Mouse (Mus musculus) heart, embryonic 15.5 days (tissue): ENCODE data around the gene Enthd1. TPM values are rescaled to one million over a fixed set of nuclear protein-coding genes. Genes with fewer than 3 reads are reported as not detected.

Experiments
- ATAC-seq: fragments of 200-750 bp; cut with Nextera tagmentation; replicated peaks from 2 replicates; pipeline ENCODE4 v1.8.0; 2017; ENCODE audit warnings: low read depth, moderate TSS enrichment; ENCODE audit not compliant: insufficient number of reproducible peaks, insufficient read depth, low FRiP score
- H3K27ac ChIP-seq: fragments of 300-500 bp; sonication (generic); 2 replicates; pipeline ENCODE4 v1.5.1; 2015; ENCODE audit warnings: mild to moderate bottlenecking, inconsistent platforms
- H3K27me3 ChIP-seq: fragments of 300-500 bp; sonication (generic); 2 replicates; pipeline ENCODE4 v1.6.1; 2015; ENCODE audit warnings: inconsistent platforms
- H3K36me3 ChIP-seq: fragments of 300-500 bp; sonication (generic); 2 replicates; pipeline ENCODE4 v1.6.1; 2015; ENCODE audit warnings: mild to moderate bottlenecking, inconsistent platforms
- H3K4me1 ChIP-seq: fragments of 300-500 bp; sonication (generic); replicated peaks from 2 replicates; pipeline ENCODE4 v1.6.1; 2015; ENCODE audit warnings: inconsistent platforms
- H3K4me2 ChIP-seq: fragments of 300-500 bp; sonication (generic); 2 replicates; pipeline ENCODE4 v1.6.1; 2015; ENCODE audit warnings: inconsistent platforms, mild to moderate bottlenecking, moderate library complexity
- H3K4me3 ChIP-seq: fragments of 300-500 bp; sonication (generic); 2 replicates; pipeline ENCODE4 v1.5.1; 2015; ENCODE audit warnings: mild to moderate bottlenecking, inconsistent platforms
- H3K9ac ChIP-seq: fragments of 300-500 bp; sonication (generic); 2 replicates; pipeline ENCODE4 v1.6.1; 2015; ENCODE audit warnings: mild to moderate bottlenecking, inconsistent platforms
- H3K9me3 ChIP-seq: fragments of 300-500 bp; sonication (generic); replicated peaks from 2 replicates; pipeline ENCODE4 v1.6.1; 2016; ENCODE audit warnings: inconsistent platforms
- WGBS: fragments of 180-500 bp; shearing (Covaris S2); methylation state at CpG from one replicate; pipeline ENCODE4 v1.1.7; 2015; ENCODE audit warnings: mixed read lengths; 5-methylcytosine and 5-hydroxymethylcytosine counted together
- polyA plus RNA-seq: library from polyadenylated mRNA; unstranded; fragments of >200 nt; fragmentation: Nextera tagmentation; extraction: Ambion mirVana; gene quantifications from 2 replicates; pipeline ENCODE4 v1.2.1, GENCODE M21; 2015

Enthd1 gene
- polyA plus RNA-seq, 1 experiment from 2014 or later = not detected

GRCm38 (mm10) chr15:80467876-80468275 lies 97.1 kb downstream of the Enthd1 start:
- Histone ChIP-seq H3K4me2 (no peak overlapping the region), H3K27me3 (peaks cover 21% of the 10 kb centered on the region), H3K9me3 (no peaks in the 10 kb centered on the region), H3K9ac (no peak overlapping the region), H3K36me3 (no peaks in the 10 kb centered on the region), H3K27ac (no peak overlapping the region), H3K4me1 (no peaks in the 10 kb centered on the region), H3K4me3 (no peak overlapping the region)
- whole genome bisulfite sequencing = 75% methylated on average over 4 of the region's 4 CpGs
- ATAC-seq = no peak

DNA sequence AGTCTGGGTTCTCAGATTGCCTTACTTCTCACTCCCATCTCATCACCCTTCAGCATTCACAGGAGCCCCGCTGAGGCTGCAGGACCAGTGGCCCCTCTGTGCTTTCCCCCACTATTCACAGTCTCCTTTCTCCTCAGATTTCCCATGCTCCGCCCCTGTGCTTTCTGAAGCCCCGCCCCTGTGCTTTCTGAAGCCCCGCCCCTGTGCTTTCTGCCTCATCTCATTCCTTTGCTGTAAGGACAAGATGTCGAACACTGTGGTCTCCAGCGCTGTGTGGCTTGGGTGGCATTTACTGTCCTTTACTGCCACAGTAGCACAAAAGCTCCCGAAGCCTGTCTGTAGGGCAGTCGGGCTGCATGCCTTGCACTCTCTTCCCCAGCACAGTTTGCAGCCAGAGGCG lies 102.8 kb downstream of the Enthd1 start:
- ATAC-seq = no peak; the same call in 1 of the 2 replicates
- Histone ChIP-seq H3K27me3 (peaks cover 36% of the 10 kb centered on the region), H3K9ac (no peak overlapping the region), H3K27ac (no peak overlapping the region), H3K9me3 (no peaks in the 10 kb centered on the region), H3K36me3 (no peaks in the 10 kb centered on the region), H3K4me3 (0 out of 2 replicates have a peak overlapping the region, but pooled peaks have one; percentile 18), H3K4me1 (peaks cover 16% of the 10 kb centered on the region), H3K4me2 (peak overlapping the region; percentile 55)
- 4% methylated on average over 9 of the region's 9 CpGs for WGBS

DNA sequence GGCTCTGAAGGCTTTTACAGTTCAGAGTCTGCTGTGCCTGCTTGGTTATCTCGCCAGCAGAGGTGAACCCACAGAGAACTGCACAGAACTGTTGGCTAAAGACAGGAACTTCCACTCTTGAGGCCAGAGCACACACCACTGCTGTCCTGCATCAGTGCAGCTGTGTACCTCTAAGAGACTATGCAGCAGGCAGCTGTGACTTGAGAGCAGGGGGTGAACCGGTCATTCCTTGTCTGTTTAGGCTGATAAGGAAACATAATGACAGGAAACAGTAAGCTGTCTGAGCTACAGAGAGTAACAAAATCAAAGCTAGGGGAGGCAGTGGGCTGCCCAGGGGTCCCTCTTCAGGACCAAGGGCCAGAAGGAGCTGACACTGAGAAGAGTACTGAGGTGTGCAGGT lies 103.5 kb downstream of the Enthd1 start:
- Histone ChIP-seq H3K4me1 (peaks cover 16% of the 10 kb centered on the region), H3K4me2 (peak overlapping the region; percentile 55), H3K27me3 (peaks cover 38% of the 10 kb centered on the region), H3K36me3 (no peaks in the 10 kb centered on the region), H3K9ac (no peak overlapping the region), H3K9me3 (no peaks in the 10 kb centered on the region), H3K27ac (no peak overlapping the region), H3K4me3 (no peak overlapping the region)
- peak; percentile 56; the same call in 1 of the 2 replicates for ATAC-seq
- WGBS = 11% methylated on average over 2 of the region's 2 CpGs

GRCm38 (mm10) chr15:80460011-80460410 lies 104.9 kb downstream of the Enthd1 start:
- H3K27me3 ChIP-seq = peaks cover 38% of the 10 kb centered on the region
- H3K4me2 ChIP-seq = no peak overlapping the region
- ATAC-seq = no peak
- no peak overlapping the region for H3K9ac ChIP-seq
- H3K36me3 ChIP-seq = no peaks in the 10 kb centered on the region
- no peaks in the 10 kb centered on the region for H3K9me3 ChIP-seq
- WGBS = 62% methylated on average over 9 of the region's 9 CpGs
- H3K27ac ChIP-seq = no peak overlapping the region
- no peak overlapping the region for H3K4me3 ChIP-seq
- peaks cover 16% of the 10 kb centered on the region for H3K4me1 ChIP-seq

GRCm38 (mm10) chr15:80457984-80458383 lies 107.0 kb downstream of the Enthd1 start:
- WGBS = 79% methylated on average over 3 of the region's 3 CpGs
- no peak overlapping the region for H3K9ac ChIP-seq
- peaks cover 16% of the 10 kb centered on the region for H3K4me1 ChIP-seq
- H3K9me3 ChIP-seq = no peaks in the 10 kb centered on the region
- ATAC-seq = no peak
- H3K4me3 ChIP-seq = no peak overlapping the region
- no peak overlapping the region for H3K4me2 ChIP-seq
- no peak overlapping the region for H3K27ac ChIP-seq
- H3K27me3 ChIP-seq = peaks cover 19% of the 10 kb centered on the region
- H3K36me3 ChIP-seq = no peaks in the 10 kb centered on the region

GRCm38 (mm10) chr15:80454486-80454885 lies 110.5 kb downstream of the Enthd1 start:
- Histone ChIP-seq H3K4me2 (no peak overlapping the region), H3K9ac (no peak overlapping the region), H3K4me3 (no peak overlapping the region), H3K27ac (no peak overlapping the region), H3K27me3 (peaks cover 9% of the 10 kb centered on the region), H3K4me1 (no peaks in the 10 kb centered on the region), H3K9me3 (no peaks in the 10 kb centered on the region), H3K36me3 (no peaks in the 10 kb centered on the region)
- no peak for ATAC-seq
- 71% methylated on average over 6 of the region's 6 CpGs for WGBS

DNA sequence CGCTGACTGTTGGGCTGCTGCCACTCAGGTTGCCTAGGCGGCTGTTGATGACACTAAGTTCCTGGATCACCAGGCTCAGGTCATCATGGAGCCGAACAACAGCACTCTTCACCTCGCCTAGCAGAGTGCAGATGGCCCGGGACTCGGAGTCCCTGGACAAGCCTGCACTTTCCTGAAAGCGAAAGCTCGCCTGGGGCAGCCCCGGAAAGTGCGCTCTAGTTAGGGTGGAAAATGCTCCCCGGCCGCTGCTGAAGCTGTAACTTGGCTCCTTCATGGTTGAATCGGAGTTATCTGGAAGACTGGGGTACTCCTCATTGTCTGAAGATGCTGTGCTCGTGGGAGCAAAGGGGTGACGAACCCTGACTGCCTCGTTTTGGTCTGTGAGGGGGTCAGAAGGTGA lies 112.5 kb downstream of the Enthd1 start:
- Histone ChIP-seq H3K27me3 (peaks cover 9% of the 10 kb centered on the region), H3K4me2 (peak overlapping the region; percentile 30), H3K27ac (no peak overlapping the region), H3K4me3 (peak overlapping the region; percentile 17; the same call in 1 of the 2 replicates), H3K9ac (no peak overlapping the region), H3K4me1 (no peaks in the 10 kb centered on the region), H3K9me3 (no peaks in the 10 kb centered on the region), H3K36me3 (no peaks in the 10 kb centered on the region)
- ATAC-seq = no peak
- WGBS = 32% methylated on average over 16 of the region's 16 CpGs

DNA sequence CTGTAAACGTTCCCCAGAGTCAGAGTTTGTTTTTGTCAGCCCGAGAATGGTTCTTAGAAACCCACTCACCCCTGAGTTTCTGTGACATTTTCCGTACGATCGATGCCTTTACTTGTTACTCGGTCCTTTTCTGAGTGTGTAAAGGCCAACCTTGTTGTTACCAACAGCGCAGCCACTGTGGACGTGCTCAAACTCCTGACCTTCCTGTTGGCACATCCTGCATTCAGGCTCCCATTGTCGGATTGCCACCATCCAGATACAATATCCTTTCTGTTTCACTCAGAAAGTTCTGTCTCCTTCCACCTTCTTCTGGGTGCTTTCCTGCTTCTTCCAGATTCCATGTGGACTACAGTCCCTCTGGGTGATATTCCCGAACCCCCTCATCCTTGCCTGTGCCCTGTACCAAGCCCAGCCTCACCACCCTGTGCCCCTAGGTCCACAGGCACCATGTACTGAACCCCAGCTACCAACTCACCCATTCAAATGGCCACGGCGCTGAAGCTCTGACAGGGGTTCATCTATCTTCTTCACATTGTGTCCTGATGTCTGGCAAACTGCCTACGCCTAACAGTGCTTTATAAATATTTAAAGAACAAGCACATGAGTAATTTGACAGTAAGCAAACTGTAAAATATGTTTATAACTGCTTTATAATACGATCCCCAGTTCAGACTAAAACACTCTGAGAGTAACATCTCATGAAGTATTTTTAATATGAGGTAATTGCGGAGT lies 118.8 kb downstream of the Enthd1 start:
- no peak overlapping the region for H3K4me2 ChIP-seq
- no peak for ATAC-seq
- no peak overlapping the region for H3K4me3 ChIP-seq
- H3K9ac ChIP-seq = no peak overlapping the region
- no peaks in the 10 kb centered on the region for H3K9me3 ChIP-seq
- H3K4me1 ChIP-seq = no peaks in the 10 kb centered on the region
- WGBS = 74% methylated on average over 15 of the region's 15 CpGs
- H3K27me3 ChIP-seq = peaks cover 4% of the 10 kb centered on the region
- H3K27ac ChIP-seq = no peak overlapping the region
- H3K36me3 ChIP-seq = no peaks in the 10 kb centered on the region

- no peak overlapping the region for H3K4me2 ChIP-seq
- 0 out of 2 replicates have a peak, but pooled peaks cover 4% of the 10 kb centered on the region for H3K4me1 ChIP-seq
- no peak overlapping the region for H3K9ac ChIP-seq
- no peak overlapping the region for H3K4me3 ChIP-seq
- peaks cover 19% of the 10 kb centered on the region for H3K27me3 ChIP-seq
- 28% methylated on average over 6 of the region's 6 CpGs for WGBS
- no peak for ATAC-seq
- no peaks in the 10 kb centered on the region for H3K36me3 ChIP-seq
- H3K27ac ChIP-seq = no peak overlapping the region
- no peaks in the 10 kb centered on the region for H3K9me3 ChIP-seq
These were observed 124.8 kb downstream of the Enthd1 start for GRCm38 (mm10) chr15:80440195-80440594.

- H3K4me2 ChIP-seq = no peak overlapping the region
- H3K4me1 ChIP-seq = 0 out of 2 replicates have a peak, but pooled peaks cover 4% of the 10 kb centered on the region
- no peak for ATAC-seq
- 60% methylated on average over 9 of the region's 9 CpGs for WGBS
- H3K36me3 ChIP-seq = no peaks in the 10 kb centered on the region
- no peak overlapping the region for H3K27ac ChIP-seq
- H3K9ac ChIP-seq = no peak overlapping the region
- no peak overlapping the region for H3K4me3 ChIP-seq
- peaks cover 20% of the 10 kb centered on the region for H3K27me3 ChIP-seq
- H3K9me3 ChIP-seq = no peaks in the 10 kb centered on the region
These were observed 126.5 kb downstream of the Enthd1 start for GRCm38 (mm10) chr15:80438423-80438822.

DNA sequence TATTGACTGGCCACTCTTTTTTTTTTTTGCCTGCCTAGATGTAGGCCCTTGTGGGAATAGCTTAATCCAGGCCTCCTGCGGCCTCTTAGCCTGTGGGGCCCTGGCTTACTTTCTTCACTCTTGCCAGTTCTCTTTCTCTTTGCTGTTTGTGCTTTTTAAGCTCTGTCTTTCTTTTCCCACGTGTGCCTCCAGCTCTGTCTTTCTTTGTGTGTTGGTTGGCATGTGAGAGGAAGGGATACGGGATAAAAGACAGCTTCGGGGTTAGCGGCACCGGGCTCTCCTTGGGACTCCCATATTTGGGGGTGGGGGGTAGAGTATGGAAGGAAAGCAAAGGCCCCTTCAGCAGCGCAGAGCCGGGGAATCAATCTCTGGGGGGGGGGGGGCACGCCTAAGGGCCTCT lies 127.0 kb downstream of the Enthd1 start:
- Histone ChIP-seq H3K4me3 (no peak overlapping the region), H3K27me3 (peaks cover 24% of the 10 kb centered on the region), H3K4me1 (0 out of 2 replicates have a peak, but pooled peaks cover 4% of the 10 kb centered on the region), H3K9ac (no peak overlapping the region), H3K27ac (no peak overlapping the region), H3K36me3 (no peaks in the 10 kb centered on the region), H3K4me2 (no peak overlapping the region), H3K9me3 (no peaks in the 10 kb centered on the region)
- ATAC-seq = no peak
- 77% methylated on average over 9 of the region's 9 CpGs for WGBS

DNA sequence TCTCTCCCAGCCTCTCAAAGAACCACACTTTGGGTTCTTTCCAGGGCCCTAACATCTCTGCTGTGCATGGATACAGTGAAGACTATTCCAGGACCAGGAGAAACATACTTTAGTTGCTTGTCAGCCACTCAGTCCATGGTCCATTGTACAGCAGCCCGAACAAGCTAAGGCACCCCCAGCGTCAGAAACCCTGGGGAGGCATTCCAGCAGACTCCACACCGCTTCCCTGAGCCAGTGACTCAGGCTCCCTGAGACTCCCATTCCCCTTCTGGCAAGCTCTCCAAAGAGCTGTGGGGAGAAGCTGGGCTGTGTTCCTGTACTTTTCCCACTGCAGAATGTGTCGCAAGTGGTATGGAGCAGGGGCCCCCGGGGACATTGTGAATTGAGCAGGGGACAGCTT lies 128.0 kb downstream of the Enthd1 start:
- Histone ChIP-seq H3K9ac (no peak overlapping the region), H3K4me3 (no peak overlapping the region), H3K27ac (no peak overlapping the region), H3K36me3 (no peaks in the 10 kb centered on the region), H3K4me2 (no peak overlapping the region), H3K4me1 (0 out of 2 replicates have a peak, but pooled peaks cover 4% of the 10 kb centered on the region), H3K9me3 (no peaks in the 10 kb centered on the region), H3K27me3 (peaks cover 24% of the 10 kb centered on the region)
- no peak for ATAC-seq
- WGBS = 49% methylated on average over 5 of the region's 5 CpGs
